8 mouse cellular contexts compared by ENCODE assay signal in the genomic region with DNA sequence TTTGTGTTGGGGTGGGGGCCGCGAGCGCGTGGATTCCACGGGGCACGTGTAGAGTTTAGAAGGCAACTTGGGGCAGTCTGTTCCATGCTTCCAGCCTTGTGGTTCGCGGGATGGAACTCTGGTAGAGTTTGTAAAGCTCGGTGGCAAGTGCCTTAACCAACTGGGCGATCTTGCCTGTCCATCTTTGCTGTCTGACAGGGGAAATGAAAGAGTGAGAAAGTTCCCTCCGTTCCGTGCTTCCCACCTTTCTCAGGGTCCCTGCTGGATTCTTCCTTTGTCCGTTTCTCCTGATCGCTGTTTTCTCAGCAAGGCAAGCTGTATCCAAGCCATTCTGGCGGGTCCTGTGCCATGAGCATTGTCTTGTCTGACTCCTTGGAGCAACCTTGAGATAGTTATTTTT. TPM values are rescaled to one million over a fixed set of nuclear protein-coding genes. Genes with fewer than 3 reads are reported as not detected.
DNase-seq lines count a peak whose midpoint lies in the region; ATAC-seq and TF ChIP-seq lines count a peak whose summit lies in the region.

No protein-coding gene starts in this region.

- DNase-seq in layer of hippocampus, adult 2 months (ENCODE audit: low spot score in 2 of 2) = no peak
- no peak for DNase-seq in layer of hippocampus, adult 18-20 months (ENCODE audit: low spot score in 2 of 2)
- DNase-seq in embryo, embryonic 10 days (ENCODE audit: low spot score) = peak; percentile 49
- no peak for DNase-seq in gastrocnemius, adult 18-20 months (ENCODE audit: low spot score)
- DNase-seq in urinary bladder, postnatal 4 days (ENCODE audit: low spot score in 2 of 2) = no peak
- no peak for DNase-seq in gastrocnemius, postnatal 10 days

- peak overlapping the region; percentile 95 for H3K9ac ChIP-seq in hindbrain, embryonic 16.5 days (ENCODE audit: low read depth, low read length)
- peak overlapping the region; percentile 91 for H3K9ac ChIP-seq in midbrain, embryonic 16.5 days (ENCODE audit: low read depth, low read length)

- H3K4me3 ChIP-seq in layer of hippocampus, adult 2 months = peak overlapping the region; percentile 75
- peak overlapping the region; percentile 93 for H3K4me3 ChIP-seq in hindbrain, embryonic 16.5 days (ENCODE audit: low read length)
- peak overlapping the region; percentile 81 for H3K4me3 ChIP-seq in midbrain, embryonic 16.5 days (ENCODE audit: low read depth, low read length)

- peak overlapping the region; percentile 68 for H3K4me2 ChIP-seq in hindbrain, embryonic 16.5 days (ENCODE audit: low read length)
- H3K4me2 ChIP-seq in midbrain, embryonic 16.5 days (ENCODE audit: low read length) = peak overlapping the region; percentile 87

- H3K36me3 ChIP-seq in hindbrain, embryonic 16.5 days (ENCODE audit: control insufficient read depth, insufficient read depth, low read length) = no peaks in the 10 kb centered on the region
- 0 out of 2 replicates have a peak, but pooled peaks cover under 1% of the 10 kb centered on the region for H3K36me3 ChIP-seq in midbrain, embryonic 16.5 days (ENCODE audit: control insufficient read depth, insufficient read depth, low read length)

- H3K27ac ChIP-seq in layer of hippocampus, adult 2 months = peak overlapping the region; percentile 91
- no peak overlapping the region for H3K27ac ChIP-seq in hindbrain, embryonic 16.5 days (ENCODE audit: low read depth, low read length)
- no peak overlapping the region for H3K27ac ChIP-seq in midbrain, embryonic 16.5 days (ENCODE audit: low read length)

- H3K4me1 ChIP-seq in hindbrain, embryonic 16.5 days (ENCODE audit: control insufficient read depth, insufficient read depth, low read depth, low read length) = peaks cover 14% of the 10 kb centered on the region
- H3K4me1 ChIP-seq in midbrain, embryonic 16.5 days (ENCODE audit: control insufficient read depth, insufficient read depth, low read length) = peaks cover 17% of the 10 kb centered on the region

- peak; percentile 38 for ATAC-seq in hindbrain, embryonic 16.5 days
- peak; percentile 40 for ATAC-seq in midbrain, embryonic 16.5 days

- H3K9me3 ChIP-seq in hindbrain, embryonic 16.5 days (ENCODE audit: control insufficient read depth, low read length) = no peaks in the 10 kb centered on the region
- H3K9me3 ChIP-seq in midbrain, embryonic 16.5 days (replicated peaks; ENCODE audit: control insufficient read depth, low read length, poor library complexity, severe bottlenecking) = no peaks in the 10 kb centered on the region

- no peak for TF ChIP-seq CTCF in layer of hippocampus, adult 2 months (conservative IDR thresholded peaks at IDR 0.05)

- H3K27me3 ChIP-seq in hindbrain, embryonic 16.5 days (replicated peaks; ENCODE audit: control insufficient read depth, insufficient read depth, low read length) = no peaks in the 10 kb centered on the region
- H3K27me3 ChIP-seq in midbrain, embryonic 16.5 days (ENCODE audit: control insufficient read depth, insufficient read depth, low read depth, low read length) = no peaks in the 10 kb centered on the region

- WGBS in hindbrain, embryonic 16.5 days = 5% methylated on average over 15 of the region's 15 CpGs
- WGBS in midbrain, embryonic 16.5 days = 5% methylated on average over 15 of the region's 15 CpGs

RNA-seq across cellular contexts. Expression of gene E2f6, which starts 0.7 kb away (rescaled TPM):
- total RNA-seq in layer of hippocampus, adult 2 months (2021) = 10 to 100 TPM; 28.3 to 32.7 TPM
- total RNA-seq in layer of hippocampus, adult 18-20 months (2021) = 10 to 100 TPM; 35.2 to 37.1 TPM
- 28.9 and 30.2 TPM in 2 replicates for polyA plus RNA-seq in hindbrain, embryonic 16.5 days (2015; fragmentation: Nextera tagmentation; extraction: Ambion mirVana)
- 23.7 and 26.8 TPM in 2 replicates for polyA plus RNA-seq in midbrain, embryonic 16.5 days (2015; fragmentation: Nextera tagmentation; extraction: Ambion mirVana)
- 100 to 1,000 TPM; 143 to 161 TPM for total RNA-seq in gastrocnemius, adult 18-20 months (2021)
- 10 to 100 TPM; 57.2 to 60.9 TPM for total RNA-seq in gastrocnemius, postnatal 10 days (2021)

RNA-seq across cellular contexts. Expression of gene Greb1, which starts 10.8 kb away (rescaled TPM):
- total RNA-seq in layer of hippocampus, adult 2 months (2021) = under 1 TPM; 0.27 to 0.38 TPM
- total RNA-seq in layer of hippocampus, adult 18-20 months (2021) = under 1 TPM; 0.28 to 0.72 TPM
- polyA plus RNA-seq in hindbrain, embryonic 16.5 days (2015; fragmentation: Nextera tagmentation; extraction: Ambion mirVana) = 0.51 and 0.70 TPM in 2 replicates
- 0.98 and 2.4 TPM in 2 replicates for polyA plus RNA-seq in midbrain, embryonic 16.5 days (2015; fragmentation: Nextera tagmentation; extraction: Ambion mirVana)
- 1 to 10 TPM in 1 of 2 experiments, under 1 TPM in 1; 0.43 to 3.9 TPM for total RNA-seq in gastrocnemius, adult 18-20 months (2021)
- under 1 TPM; 0.59 to 0.66 TPM for total RNA-seq in gastrocnemius, postnatal 10 days (2021)
